Mouse (Mus musculus): ENCODE data around the gene Slc19a1.

GRCm38 (mm10) chr10:77091538-77092097, 59.6 kb downstream of the Slc19a1 start:
- TF ChIP-seq EP300 (IDR thresholded peaks at IDR 0.05; ENCODE audit: low read length) (no peak), RAD21 (IDR thresholded peaks at IDR 0.05; ENCODE audit: low read depth, low read length) (no peak), HCFC1 (IDR thresholded peaks at IDR 0.05; ENCODE audit: low read depth, low read length) (no peak), IRF4 (IDR thresholded peaks at IDR 0.05; ENCODE audit: low read depth, low read length) (no peak), ZNF384 (IDR thresholded peaks at IDR 0.05; ENCODE audit: low read depth, low read length) (no peak), MAZ (IDR thresholded peaks at IDR 0.05; ENCODE audit: low read depth, low read length) (no peak), CTCF (conservative IDR thresholded peaks at IDR 0.05 in 1 of 2, IDR thresholded peaks at IDR 0.05 in 1 of 2; ENCODE audit: low read depth in 2 of 2, low read length in 2 of 2) (no peak), MAFK (IDR thresholded peaks at IDR 0.05; ENCODE audit: insufficient replicate concordance, low read length) (no peak), NELFE (IDR thresholded peaks at IDR 0.05; ENCODE audit: low read depth, low read length) (no peak), CHD2 (IDR thresholded peaks at IDR 0.05; ENCODE audit: low read length) (no peak), MEF2A (IDR thresholded peaks at IDR 0.05; ENCODE audit: borderline replicate concordance, low read depth, low read length) (no peak), POLR2A (IDR thresholded peaks at IDR 0.05; ENCODE audit: low read depth, low read length) (no peak)

Data from CH12.LX (cell line).